32 mouse cellular contexts compared by ENCODE assay signal in the genomic region with DNA sequence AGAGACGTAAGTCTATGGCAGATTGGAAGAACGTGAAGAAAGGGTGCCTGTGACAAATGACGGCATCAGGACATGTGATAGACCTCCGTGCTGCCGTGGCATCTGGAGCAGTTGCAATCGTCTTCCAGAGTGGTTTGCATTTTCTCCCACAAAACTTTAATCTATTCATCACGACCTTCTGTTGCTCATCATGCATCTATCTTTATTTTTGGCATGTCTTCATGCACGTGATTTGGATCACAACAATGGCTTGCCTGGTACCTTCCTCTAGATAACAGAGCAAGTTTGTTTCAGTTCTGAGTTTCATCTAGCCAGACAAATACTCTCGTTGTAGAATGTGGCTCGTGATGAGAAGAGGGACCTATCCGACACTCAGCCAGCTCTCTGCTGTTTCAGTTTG.
DNase-seq lines count a peak whose midpoint lies in the region; ATAC-seq and TF ChIP-seq lines count a peak whose summit lies in the region.
"Had no signal": no experiment of that assay in that cellular context is flagged by ENCODE, and none has a peak within 500 bp of the region (broad histone marks: within the 10 kb centered on the region; RNA-seq: fewer than 3 reads in every experiment).

No protein-coding gene starts in this region.

- ATAC-seq in forebrain, postnatal 0 days = peak; percentile 84
- ATAC-seq in forebrain, embryonic 14.5 days = no peak
- ATAC-seq in intestine, postnatal 0 days = no peak
- ATAC-seq: forebrain, embryonic 15.5 days had no signal

- no peaks in the 10 kb centered on the region for H3K4me1 ChIP-seq in forebrain, postnatal 0 days (ENCODE audit: insufficient read depth)
- no peaks in the 10 kb centered on the region for H3K4me1 ChIP-seq in forebrain, embryonic 14.5 days (ENCODE audit: control insufficient read depth, insufficient read depth, low read length)
- no peaks in the 10 kb centered on the region for H3K4me1 ChIP-seq in intestine, postnatal 0 days (replicated peaks; ENCODE audit: control insufficient read depth, insufficient read depth, low read length)
- H3K4me1 ChIP-seq: embryonic facial prominence, embryonic 10.5 days; embryonic facial prominence, embryonic 15.5 days; forebrain, embryonic 15.5 days; lung, embryonic 15.5 days; megakaryocyte, embryonic 14.5 days; midbrain, embryonic 12.5 days; neural tube, embryonic 12.5 days had no signal

- H3K4me3 ChIP-seq in forebrain, postnatal 0 days (ENCODE audit: low read depth, low read length) = no peak overlapping the region
- no peak overlapping the region for H3K4me3 ChIP-seq in forebrain, embryonic 14.5 days (ENCODE audit: low read depth, low read length)
- no peak overlapping the region for H3K4me3 ChIP-seq in intestine, postnatal 0 days (ENCODE audit: low read depth, low read length)
- H3K4me3 ChIP-seq: embryonic facial prominence, embryonic 10.5 days; embryonic facial prominence, embryonic 15.5 days; forebrain, embryonic 15.5 days; hindbrain, embryonic 13.5 days; lung, embryonic 15.5 days; megakaryocyte, embryonic 14.5 days; midbrain, embryonic 12.5 days; myocyte; neural tube, embryonic 12.5 days had no signal

- H3K27ac ChIP-seq in forebrain, postnatal 0 days (ENCODE audit: low read depth, low read length) = 0 out of 2 replicates have a peak overlapping the region, but pooled peaks have one; percentile 15
- H3K27ac ChIP-seq in forebrain, embryonic 14.5 days (ENCODE audit: low read depth, low read length) = no peak overlapping the region
- no peak overlapping the region for H3K27ac ChIP-seq in intestine, postnatal 0 days (ENCODE audit: low read depth, low read length)
- H3K27ac ChIP-seq: embryonic facial prominence, embryonic 10.5 days; embryonic facial prominence, embryonic 15.5 days; forebrain, embryonic 15.5 days; hindbrain, embryonic 13.5 days; liver, embryonic 14.5 days; lung, embryonic 15.5 days; midbrain, embryonic 12.5 days; neural tube, embryonic 12.5 days had no signal

- no peak overlapping the region for H3K4me2 ChIP-seq in forebrain, postnatal 0 days (ENCODE audit: low read depth)
- no peak overlapping the region for H3K4me2 ChIP-seq in forebrain, embryonic 14.5 days (ENCODE audit: low read length)
- H3K4me2 ChIP-seq in intestine, postnatal 0 days (replicated peaks; ENCODE audit: low read depth) = no peak overlapping the region
- H3K4me2 ChIP-seq: embryonic facial prominence, embryonic 15.5 days; forebrain, embryonic 15.5 days; heart, embryonic 11.5 days; hindbrain, embryonic 13.5 days; lung, embryonic 15.5 days; midbrain, embryonic 12.5 days; neural tube, embryonic 12.5 days had no signal

- no peaks in the 10 kb centered on the region for H3K9me3 ChIP-seq in forebrain, postnatal 0 days (ENCODE audit: low read length)
- no peaks in the 10 kb centered on the region for H3K9me3 ChIP-seq in forebrain, embryonic 14.5 days (replicated peaks; ENCODE audit: control insufficient read depth, low read length)
- H3K9me3 ChIP-seq in intestine, postnatal 0 days (ENCODE audit: control insufficient read depth) = no peaks in the 10 kb centered on the region
- H3K9me3 ChIP-seq: embryonic facial prominence, embryonic 10.5 days; embryonic facial prominence, embryonic 15.5 days; forebrain, embryonic 15.5 days; hindbrain, embryonic 13.5 days; lung, embryonic 15.5 days; megakaryocyte, embryonic 14.5 days; midbrain, embryonic 12.5 days; neural tube, embryonic 12.5 days had no signal

- H3K36me3 ChIP-seq in forebrain, postnatal 0 days (ENCODE audit: insufficient read depth) = no peaks in the 10 kb centered on the region
- no peaks in the 10 kb centered on the region for H3K36me3 ChIP-seq in forebrain, embryonic 14.5 days (ENCODE audit: control insufficient read depth, insufficient read depth, low read length)
- no peaks in the 10 kb centered on the region for H3K36me3 ChIP-seq in intestine, postnatal 0 days (ENCODE audit: control insufficient read depth, insufficient read depth)
- H3K36me3 ChIP-seq: embryonic facial prominence, embryonic 10.5 days; embryonic facial prominence, embryonic 15.5 days; forebrain, embryonic 15.5 days; hindbrain, embryonic 13.5 days; lung, embryonic 15.5 days; midbrain, embryonic 12.5 days; neural tube, embryonic 12.5 days had no signal

- no peak overlapping the region for H3K9ac ChIP-seq in forebrain, postnatal 0 days
- no peak overlapping the region for H3K9ac ChIP-seq in forebrain, embryonic 14.5 days (ENCODE audit: low read length)
- H3K9ac ChIP-seq in intestine, postnatal 0 days (ENCODE audit: low read depth, low read length) = no peak overlapping the region
- H3K9ac ChIP-seq: embryonic facial prominence, embryonic 15.5 days; forebrain, embryonic 15.5 days; hindbrain, embryonic 13.5 days; liver, embryonic 14.5 days; lung, embryonic 15.5 days; midbrain, embryonic 12.5 days; neural tube, embryonic 12.5 days had no signal

- peak; percentile 57 for DNase-seq in forebrain, postnatal 0 days
- DNase-seq in forebrain, embryonic 14.5 days (ENCODE audit: low spot score) = no peak
- peak; percentile 14 for DNase-seq in layer of hippocampus, adult 9-11 months
- DNase-seq in layer of hippocampus, adult 11-12 months (ENCODE audit: low spot score) = no peak
- peak; percentile 8 for DNase-seq in testis, postnatal 14 days (ENCODE audit: low spot score)
- DNase-seq in testis, postnatal 10 days (ENCODE audit: low spot score) = no peak
- no peak for DNase-seq in cerebellum, adult 11-12 months
- DNase-seq: adrenal gland, adult 2 months; adrenal gland, postnatal 36 days; cerebellum, adult 8-10 months; cerebellum, postnatal 25 days; gastrocnemius, postnatal 25 days; heart, adult 18-20 months; heart, postnatal 4 days; kidney, adult 11 months; kidney, postnatal 14 days; liver; lung, postnatal 4 days; right cerebral cortex, postnatal 14 days; thymus, postnatal 14 days had no signal

- no peak for TF ChIP-seq CTCF in forebrain, postnatal 0 days (IDR thresholded peaks at IDR 0.05; ENCODE audit: low read depth)
- TF ChIP-seq CTCF in intestine, postnatal 0 days (IDR thresholded peaks at IDR 0.05; ENCODE audit: low read depth) = no peak

- 60% methylated on average over 11 of the region's 11 CpGs for WGBS in forebrain, postnatal 0 days
- 83% methylated on average over 11 of the region's 11 CpGs for WGBS in forebrain, embryonic 14.5 days
- 80% methylated on average over 11 of the region's 11 CpGs for WGBS in intestine, postnatal 0 days

- H3K27me3 ChIP-seq in forebrain, postnatal 0 days (ENCODE audit: insufficient read depth, low read length) = no peaks in the 10 kb centered on the region
- no peaks in the 10 kb centered on the region for H3K27me3 ChIP-seq in forebrain, embryonic 14.5 days (replicated peaks; ENCODE audit: control insufficient read depth, insufficient read depth, low read length)
- H3K27me3 ChIP-seq in intestine, postnatal 0 days (replicated peaks; ENCODE audit: control insufficient read depth, insufficient read depth, low read length) = no peaks in the 10 kb centered on the region
- H3K27me3 ChIP-seq: embryonic facial prominence, embryonic 15.5 days; forebrain, embryonic 15.5 days; hindbrain, embryonic 13.5 days; lung, embryonic 15.5 days; megakaryocyte, embryonic 14.5 days; midbrain, embryonic 12.5 days; neural tube, embryonic 12.5 days had no signal

Comparison
In these comparisons a context has a peak if more than half of its experiments do, and no peak if none do; other contexts are left out.
1. DNase-seq: peak in forebrain, postnatal 0 days (single experiment), layer of hippocampus, adult 9-11 months (single experiment) and testis, postnatal 14 days (single experiment); none in forebrain, embryonic 14.5 days (single experiment), layer of hippocampus, adult 11-12 months (single experiment), testis, postnatal 10 days (single experiment) and cerebellum, adult 11-12 months (single experiment).